Mouse (Mus musculus): Measurements from ENCODE around the gene Apol9b.
"Not testable (repeated sequence)": the region's sequence is repeated elsewhere in the genome, so short reads cannot be mapped to it uniquely, and the experiment has no call there.

DNA sequence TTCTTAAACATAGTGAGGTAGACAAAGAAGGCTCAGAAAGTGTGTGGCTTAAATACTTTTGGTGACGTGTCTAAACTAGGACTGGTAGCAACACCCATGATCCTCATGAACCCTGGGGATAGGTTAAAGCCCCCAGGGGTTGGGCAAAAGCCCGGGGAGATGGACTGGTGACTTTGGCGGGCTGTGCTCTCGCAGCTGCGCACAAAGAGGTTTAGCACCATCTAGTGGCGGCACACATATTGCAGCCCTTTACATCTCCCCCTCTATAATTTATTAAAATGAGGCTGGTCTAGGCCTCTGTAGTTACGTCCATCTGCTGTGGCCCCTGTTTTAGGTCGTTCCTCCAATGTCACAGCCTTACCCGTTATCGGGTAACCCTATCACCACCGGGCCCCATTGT lies 44.9 kb upstream of the Apol9b start:
- TF ChIP-seq CTCF (conservative IDR thresholded peaks at IDR 0.05; ENCODE audit: insufficient read depth, insufficient read length, low read depth, low read length): peak; percentile 47
- not testable (repeated sequence) for TF ChIP-seq POLR2A (IDR thresholded peaks at IDR 0.05; ENCODE audit: low read depth, low read length)
